Mouse (Mus musculus): Measurements from ENCODE around the gene Crb2. TPM values are rescaled to one million over a fixed set of nuclear protein-coding genes. Genes with fewer than 3 reads are reported as not detected.

The Crb2 gene
- polyA plus RNA-seq, 1 experiment from 2014 or later: 0.95 TPM

GRCm38 (mm10) chr2:37811682-37812081 lies 35.6 kb downstream of the Crb2 start:
- no peak overlapping the region for H3K9ac ChIP-seq (ENCODE audit: low read depth, low read length)
- no peaks in the 10 kb centered on the region; the same call in none of the 2 replicates for H3K36me3 ChIP-seq (ENCODE audit: control insufficient read depth, insufficient read depth, low read length)
- H3K9me3 ChIP-seq (ENCODE audit: control insufficient read depth, low read length): no peaks in the 10 kb centered on the region
- no peaks in the 10 kb centered on the region for H3K4me1 ChIP-seq (ENCODE audit: control insufficient read depth, insufficient read depth, low read length)
- no peak overlapping the region for H3K27ac ChIP-seq (ENCODE audit: low read length)
- ATAC-seq: peak; percentile 34; the same call in 1 of the 2 replicates
- WGBS: 77% methylated on average over 2 of the region's 2 CpGs
- H3K4me2 ChIP-seq (ENCODE audit: low read depth, low read length): no peak overlapping the region
- H3K4me3 ChIP-seq (ENCODE audit: low read length): no peak overlapping the region
- no peaks in the 10 kb centered on the region for H3K27me3 ChIP-seq (replicated peaks; ENCODE audit: control insufficient read depth, insufficient read depth, low read length)

- no peaks in the 10 kb centered on the region; the same call in none of the 2 replicates for H3K36me3 ChIP-seq (ENCODE audit: control insufficient read depth, insufficient read depth, low read length)
- no peaks in the 10 kb centered on the region for H3K4me1 ChIP-seq (ENCODE audit: control insufficient read depth, insufficient read depth, low read length)
- H3K9ac ChIP-seq (ENCODE audit: low read depth, low read length): no peak overlapping the region
- H3K27me3 ChIP-seq (replicated peaks; ENCODE audit: control insufficient read depth, insufficient read depth, low read length): no peaks in the 10 kb centered on the region
- 88% methylated on average over 5 of the region's 5 CpGs for WGBS
- H3K9me3 ChIP-seq (ENCODE audit: control insufficient read depth, low read length): no peaks in the 10 kb centered on the region
- no peak overlapping the region for H3K4me2 ChIP-seq (ENCODE audit: low read depth, low read length)
- no peak overlapping the region for H3K27ac ChIP-seq (ENCODE audit: low read length)
- no peak overlapping the region for H3K4me3 ChIP-seq (ENCODE audit: low read length)
- ATAC-seq: no peak
These were observed 36.4 kb downstream of the Crb2 start for GRCm38 (mm10) chr2:37812401-37812800.

- no peaks in the 10 kb centered on the region; the same call in none of the 2 replicates for H3K36me3 ChIP-seq (ENCODE audit: control insufficient read depth, insufficient read depth, low read length)
- WGBS: 84% methylated on average over 8 of the region's 8 CpGs
- no peak overlapping the region for H3K27ac ChIP-seq (ENCODE audit: low read length)
- no peak overlapping the region for H3K4me2 ChIP-seq (ENCODE audit: low read depth, low read length)
- ATAC-seq: no peak
- H3K9me3 ChIP-seq (ENCODE audit: control insufficient read depth, low read length): no peaks in the 10 kb centered on the region
- no peaks in the 10 kb centered on the region for H3K27me3 ChIP-seq (replicated peaks; ENCODE audit: control insufficient read depth, insufficient read depth, low read length)
- no peak overlapping the region for H3K9ac ChIP-seq (ENCODE audit: low read depth, low read length)
- no peak overlapping the region for H3K4me3 ChIP-seq (ENCODE audit: low read length)
- H3K4me1 ChIP-seq (ENCODE audit: control insufficient read depth, insufficient read depth, low read length): no peaks in the 10 kb centered on the region
These were observed 38.8 kb downstream of the Crb2 start for GRCm38 (mm10) chr2:37814820-37815361.

GRCm38 (mm10) chr2:37815676-37816075 lies 39.6 kb downstream of the Crb2 start:
- H3K36me3 ChIP-seq (ENCODE audit: control insufficient read depth, insufficient read depth, low read length): no peaks in the 10 kb centered on the region; the same call in none of the 2 replicates
- no peak overlapping the region for H3K9ac ChIP-seq (ENCODE audit: low read depth, low read length)
- no peak overlapping the region for H3K27ac ChIP-seq (ENCODE audit: low read length)
- no peak; the same call in 1 of the 2 replicates for ATAC-seq
- H3K9me3 ChIP-seq (ENCODE audit: control insufficient read depth, low read length): no peaks in the 10 kb centered on the region
- 16% methylated on average over 3 of the region's 3 CpGs for WGBS
- no peak overlapping the region for H3K4me2 ChIP-seq (ENCODE audit: low read depth, low read length)
- no peak overlapping the region for H3K4me3 ChIP-seq (ENCODE audit: low read length)
- H3K4me1 ChIP-seq (ENCODE audit: control insufficient read depth, insufficient read depth, low read length): no peaks in the 10 kb centered on the region
- H3K27me3 ChIP-seq (replicated peaks; ENCODE audit: control insufficient read depth, insufficient read depth, low read length): no peaks in the 10 kb centered on the region

- Histone ChIP-seq H3K36me3 (ENCODE audit: control insufficient read depth, insufficient read depth, low read length) (no peaks in the 10 kb centered on the region; the same call in 1 of the 2 replicates), H3K27me3 (replicated peaks; ENCODE audit: control insufficient read depth, insufficient read depth, low read length) (no peaks in the 10 kb centered on the region), H3K4me3 (ENCODE audit: low read length) (no peak overlapping the region), H3K9me3 (ENCODE audit: control insufficient read depth, low read length) (no peaks in the 10 kb centered on the region), H3K4me1 (ENCODE audit: control insufficient read depth, insufficient read depth, low read length) (no peaks in the 10 kb centered on the region), H3K9ac (ENCODE audit: low read depth, low read length) (no peak overlapping the region), H3K4me2 (ENCODE audit: low read depth, low read length) (no peak overlapping the region), H3K27ac (ENCODE audit: low read length) (no peak overlapping the region)
- ATAC-seq: no peak
- WGBS: 29% methylated on average over 5 of the region's 5 CpGs
These were observed 42.9 kb downstream of the Crb2 start for GRCm38 (mm10) chr2:37818761-37819525.

- no peaks in the 10 kb centered on the region for H3K4me1 ChIP-seq (ENCODE audit: control insufficient read depth, insufficient read depth, low read length)
- H3K36me3 ChIP-seq (ENCODE audit: control insufficient read depth, insufficient read depth, low read length): no peaks in the 10 kb centered on the region; the same call in 1 of the 2 replicates
- WGBS: 46% methylated on average over 4 of the region's 4 CpGs
These were observed 43.6 kb downstream of the Crb2 start for GRCm38 (mm10) chr2:37819526-37820152.

GRCm38 (mm10) chr2:37822122-37822521 lies 46.1 kb downstream of the Crb2 start:
- 74% methylated on average over 5 of the region's 5 CpGs for WGBS
- H3K27ac ChIP-seq (ENCODE audit: low read length): no peak overlapping the region
- H3K4me1 ChIP-seq (ENCODE audit: control insufficient read depth, insufficient read depth, low read length): no peaks in the 10 kb centered on the region
- no peaks in the 10 kb centered on the region for H3K27me3 ChIP-seq (replicated peaks; ENCODE audit: control insufficient read depth, insufficient read depth, low read length)
- ATAC-seq: no peak
- H3K4me3 ChIP-seq (ENCODE audit: low read length): no peak overlapping the region
- H3K9me3 ChIP-seq (ENCODE audit: control insufficient read depth, low read length): no peaks in the 10 kb centered on the region
- no peak overlapping the region for H3K9ac ChIP-seq (ENCODE audit: low read depth, low read length)
- H3K36me3 ChIP-seq (ENCODE audit: control insufficient read depth, insufficient read depth, low read length): no peaks in the 10 kb centered on the region
- H3K4me2 ChIP-seq (ENCODE audit: low read depth, low read length): no peak overlapping the region

More at GRCm38 (mm10) chr2:37819526-37820152, 43.6 kb downstream of the Crb2 start:
- no peak overlapping the region for H3K4me2 ChIP-seq (ENCODE audit: low read depth, low read length)
- no peak overlapping the region for H3K27ac ChIP-seq (ENCODE audit: low read length)
- H3K9me3 ChIP-seq (ENCODE audit: control insufficient read depth, low read length): no peaks in the 10 kb centered on the region
- H3K4me3 ChIP-seq (ENCODE audit: low read length): no peak overlapping the region
- H3K9ac ChIP-seq (ENCODE audit: low read depth, low read length): no peak overlapping the region
- no peak for ATAC-seq
- no peaks in the 10 kb centered on the region for H3K27me3 ChIP-seq (replicated peaks; ENCODE audit: control insufficient read depth, insufficient read depth, low read length)

GRCm38 (mm10) chr2:37823826-37824225 lies 47.8 kb downstream of the Crb2 start:
- Histone ChIP-seq H3K4me2 (ENCODE audit: low read depth, low read length) (no peak overlapping the region), H3K27ac (ENCODE audit: low read length) (no peak overlapping the region), H3K4me3 (ENCODE audit: low read length) (no peak overlapping the region), H3K27me3 (replicated peaks; ENCODE audit: control insufficient read depth, insufficient read depth, low read length) (no peaks in the 10 kb centered on the region), H3K9ac (ENCODE audit: low read depth, low read length) (no peak overlapping the region), H3K4me1 (ENCODE audit: control insufficient read depth, insufficient read depth, low read length) (no peaks in the 10 kb centered on the region), H3K9me3 (ENCODE audit: control insufficient read depth, low read length) (no peaks in the 10 kb centered on the region), H3K36me3 (ENCODE audit: control insufficient read depth, insufficient read depth, low read length) (no peaks in the 10 kb centered on the region)
- WGBS: 87% methylated on average over 2 of the region's 2 CpGs
- ATAC-seq: no peak

GRCm38 (mm10) chr2:37829758-37830275 lies 53.8 kb downstream of the Crb2 start:
- 59% methylated on average over 9 of the region's 9 CpGs for WGBS
- Histone ChIP-seq H3K9ac (ENCODE audit: low read depth, low read length) (no peak overlapping the region), H3K9me3 (ENCODE audit: control insufficient read depth, low read length) (no peaks in the 10 kb centered on the region), H3K4me2 (ENCODE audit: low read depth, low read length) (no peak overlapping the region), H3K27me3 (replicated peaks; ENCODE audit: control insufficient read depth, insufficient read depth, low read length) (no peaks in the 10 kb centered on the region), H3K36me3 (ENCODE audit: control insufficient read depth, insufficient read depth, low read length) (no peaks in the 10 kb centered on the region), H3K27ac (ENCODE audit: low read length) (no peak overlapping the region), H3K4me3 (ENCODE audit: low read length) (no peak overlapping the region), H3K4me1 (ENCODE audit: control insufficient read depth, insufficient read depth, low read length) (no peaks in the 10 kb centered on the region)
- no peak for ATAC-seq

Data from intestine, embryonic 16.5 days (tissue).